Mouse (Mus musculus): Measurements from ENCODE around the gene Dapk1. TPM values are rescaled to one million over a fixed set of nuclear protein-coding genes. Genes with fewer than 3 reads are reported as not detected.

Gene Dapk1
- total and polyA plus RNA-seq, 2 experiments from 2014 or later = 6.1 to 17.3 TPM

GRCm38 (mm10) chr13:60809690-60810089 lies 207.9 kb downstream of the Dapk1 start:
- Histone ChIP-seq H3K4me2 (ENCODE audit: low read depth, low read length) (no peak overlapping the region), H3K9me3 (replicated peaks; ENCODE audit: control insufficient read depth, low read length) (no peaks in the 10 kb centered on the region), H3K4me1 (ENCODE audit: control insufficient read depth, insufficient read depth) (no peaks in the 10 kb centered on the region), H3K36me3 (replicated peaks; ENCODE audit: control insufficient read depth, insufficient read depth, low read length) (no peaks in the 10 kb centered on the region), H3K27ac (ENCODE audit: low read depth) (no peak overlapping the region), H3K27me3 (ENCODE audit: control insufficient read depth, insufficient read depth, low read length) (no peaks in the 10 kb centered on the region), H3K4me3 (ENCODE audit: low read depth, low read length) (no peak overlapping the region), H3K9ac (replicated peaks; ENCODE audit: low read depth, low read length) (no peak overlapping the region)
- ATAC-seq (ENCODE audit: insufficient read depth, low read depth) (no peak), DNase-seq (ENCODE audit: low spot score) (no peak)
- TF ChIP-seq CTCF (IDR thresholded peaks at IDR 0.05; ENCODE audit: low read depth) (no peak), EP300 (IDR thresholded peaks at IDR 0.05; ENCODE audit: low read depth) (no peak)
- WGBS = 39% methylated on average over 2 of the region's 2 CpGs

- H3K4me1 ChIP-seq (ENCODE audit: control insufficient read depth, insufficient read depth) = no peaks in the 10 kb centered on the region
- WGBS = 53% methylated on average over 6 of the region's 6 CpGs
- H3K4me2 ChIP-seq (ENCODE audit: low read depth, low read length) = no peak overlapping the region
- H3K27ac ChIP-seq (ENCODE audit: low read depth) = no peak overlapping the region
- no peak for TF ChIP-seq EP300 (IDR thresholded peaks at IDR 0.05; ENCODE audit: low read depth)
- no peak for TF ChIP-seq CTCF (IDR thresholded peaks at IDR 0.05; ENCODE audit: low read depth)
- H3K36me3 ChIP-seq (replicated peaks; ENCODE audit: control insufficient read depth, insufficient read depth, low read length) = no peaks in the 10 kb centered on the region
- no peak overlapping the region for H3K9ac ChIP-seq (replicated peaks; ENCODE audit: low read depth, low read length)
- no peak for ATAC-seq (ENCODE audit: insufficient read depth, low read depth)
- no peaks in the 10 kb centered on the region for H3K9me3 ChIP-seq (replicated peaks; ENCODE audit: control insufficient read depth, low read length)
- no peaks in the 10 kb centered on the region for H3K27me3 ChIP-seq (ENCODE audit: control insufficient read depth, insufficient read depth, low read length)
- no peak overlapping the region for H3K4me3 ChIP-seq (ENCODE audit: low read depth, low read length)
- DNase-seq (ENCODE audit: low spot score) = no peak
Measured at GRCm38 (mm10) chr13:60812768-60813167, 211.0 kb downstream of the Dapk1 start.

Other genes with a start within 250 kb of the Dapk1 start
- not detected in 2 replicates for gene BC051665, start 184.4 kb downstream of the Dapk1 start, total RNA-seq (2014; rRNA removed; ENCODE audit: low replicate concordance)
- gene BC051665, start 184.4 kb downstream of the Dapk1 start, polyA plus RNA-seq (2015; fragmentation: Nextera tagmentation; extraction: Ambion mirVana) = not detected in 2 replicates
- gene Ctsll3, start 200.9 kb downstream of the Dapk1 start, total RNA-seq (2014; rRNA removed; ENCODE audit: low replicate concordance) = not detected in 2 replicates
- gene Ctsll3, start 200.9 kb downstream of the Dapk1 start, polyA plus RNA-seq (2015; fragmentation: Nextera tagmentation; extraction: Ambion mirVana) = not detected in 2 replicates

Data from heart, postnatal 0 days (tissue).